Mouse (Mus musculus) forebrain, embryonic 13.5 days (tissue): ENCODE measurements around the gene Lce1f. TPM values are rescaled to one million over a fixed set of nuclear protein-coding genes. Genes with fewer than 3 reads are reported as not detected.
"Not testable (repeated sequence)": the region's sequence is repeated elsewhere in the genome, so short reads cannot be mapped to it uniquely, and the experiment has no call there.

Experiments
- ATAC-seq: fragments of 200-750 bp; cut with Nextera tagmentation; 2 replicates; pipeline ENCODE4 v1.8.0; 2017
- H3K27ac ChIP-seq: fragments of 300-500 bp; sonication (generic); 2 replicates; pipeline ENCODE4 v1.5.1; 2015; ENCODE audit warnings: inconsistent platforms, mild to moderate bottlenecking, moderate library complexity
- H3K27me3 ChIP-seq: fragments of 300-500 bp; sonication (generic); 2 replicates; pipeline ENCODE4 v1.6.1; 2015; ENCODE audit warnings: mild to moderate bottlenecking, inconsistent platforms
- H3K36me3 ChIP-seq: fragments of 300-500 bp; sonication (generic); 2 replicates; pipeline ENCODE4 v1.6.1; 2015; ENCODE audit warnings: mild to moderate bottlenecking, inconsistent platforms; ENCODE audit not compliant: poor library complexity, severe bottlenecking
- H3K4me1 ChIP-seq: fragments of 300-500 bp; sonication (generic); 2 replicates; pipeline ENCODE4 v1.6.1; 2015; ENCODE audit warnings: inconsistent platforms
- H3K4me2 ChIP-seq: fragments of 300-500 bp; sonication (generic); 2 replicates; pipeline ENCODE4 v1.6.1; 2015; ENCODE audit warnings: inconsistent platforms, mild to moderate bottlenecking, moderate library complexity
- H3K4me3 ChIP-seq: fragments of 300-500 bp; sonication (generic); 2 replicates; pipeline ENCODE4 v1.5.1; 2015; ENCODE audit warnings: mild to moderate bottlenecking, inconsistent platforms
- H3K9ac ChIP-seq: fragments of 300-500 bp; sonication (generic); 2 replicates; pipeline ENCODE4 v1.6.1; 2015; ENCODE audit warnings: mild to moderate bottlenecking, inconsistent platforms
- H3K9me3 ChIP-seq: fragments of 300-500 bp; sonication (generic); replicated peaks from 2 replicates; pipeline ENCODE4 v1.6.1; 2016; ENCODE audit warnings: inconsistent platforms
- WGBS: fragments of 180-500 bp; shearing (Covaris S2); methylation state at CpG from one replicate; pipeline ENCODE4 v1.1.7; 2015; 5-methylcytosine and 5-hydroxymethylcytosine counted together
- polyA plus RNA-seq: library from polyadenylated mRNA; unstranded; fragments of >200 nt; fragmentation: Nextera tagmentation; extraction: Ambion mirVana; gene quantifications from 2 replicates; pipeline ENCODE4 v1.2.1, GENCODE M21; 2015

Gene Lce1f
- polyA plus RNA-seq = not detected in 2 replicates

DNA sequence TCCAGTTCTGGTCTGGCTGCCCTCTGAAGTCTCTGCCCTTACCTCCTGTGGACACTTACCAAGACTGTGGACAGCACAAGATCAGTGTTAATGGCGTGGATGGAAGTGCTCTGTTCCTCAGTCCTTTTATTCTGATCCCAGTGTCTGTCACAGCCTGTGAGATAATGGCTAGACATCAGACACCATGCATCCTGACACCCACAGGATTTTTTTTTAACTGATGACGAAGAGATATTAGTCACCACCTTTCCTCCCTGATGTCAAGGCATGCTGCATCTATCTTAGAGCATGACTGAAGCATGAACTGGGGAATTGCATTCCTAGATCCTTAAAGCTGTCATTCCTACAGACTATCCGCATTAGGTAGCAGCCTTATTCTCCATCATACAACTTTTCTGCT lies at the start of gene Lce1f:
Lce1f (minus strand) TSS at position 101 of the 400 bp plus-strand sequence.
- H3K9ac ChIP-seq = no peak within 1 kb of the TSS
- H3K9me3 ChIP-seq = no peaks in the 10 kb centered on the region
- no peaks in the 10 kb centered on the region for H3K36me3 ChIP-seq
- no peaks in the 10 kb centered on the region for H3K27me3 ChIP-seq
- H3K4me1 ChIP-seq = no peaks in the 10 kb centered on the region
- no peak within 1 kb of the TSS for H3K4me2 ChIP-seq
- H3K4me3 ChIP-seq = no peak within 1 kb of the TSS
- H3K27ac ChIP-seq = no peak within 1 kb of the TSS
- 80% methylated on average over 3 of the region's 3 CpGs for WGBS
- no peak for ATAC-seq

DNA sequence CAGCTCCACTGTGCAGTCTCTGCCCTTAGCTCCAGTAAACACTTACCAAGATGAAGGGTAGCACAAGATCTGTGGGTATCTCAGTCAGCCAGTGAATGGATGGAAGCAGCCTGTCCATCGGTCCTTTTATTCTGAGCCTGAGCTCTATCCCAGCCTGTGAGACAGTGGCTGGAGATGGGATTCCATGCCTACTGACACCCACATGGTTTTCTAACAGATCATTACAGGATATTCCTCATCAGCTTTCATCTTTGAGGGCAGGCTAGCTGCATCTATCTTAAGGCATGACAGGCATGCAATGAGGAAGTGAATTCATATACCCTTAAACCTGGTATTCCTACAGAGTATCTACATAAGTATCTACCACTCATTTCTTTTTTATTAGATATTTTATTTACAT lies 44.8 kb upstream of the Lce1f start, which contains the start of gene Lce1h:
Lce1h (minus strand) TSS at position 101 of the 400 bp plus-strand sequence.
- H3K9ac ChIP-seq = no peak within 1 kb of the TSS
- no peak for ATAC-seq
- H3K9me3 ChIP-seq = no peaks in the 10 kb centered on the region
- WGBS = 96% methylated on average over 1 of the region's 1 CpGs
- no peaks in the 10 kb centered on the region for H3K4me1 ChIP-seq
- no peaks in the 10 kb centered on the region for H3K36me3 ChIP-seq
- H3K27ac ChIP-seq = no peak within 1 kb of the TSS
- H3K4me3 ChIP-seq = no peak within 1 kb of the TSS
- H3K27me3 ChIP-seq = no peaks in the 10 kb centered on the region
- H3K4me2 ChIP-seq = no peak within 1 kb of the TSS

DNA sequence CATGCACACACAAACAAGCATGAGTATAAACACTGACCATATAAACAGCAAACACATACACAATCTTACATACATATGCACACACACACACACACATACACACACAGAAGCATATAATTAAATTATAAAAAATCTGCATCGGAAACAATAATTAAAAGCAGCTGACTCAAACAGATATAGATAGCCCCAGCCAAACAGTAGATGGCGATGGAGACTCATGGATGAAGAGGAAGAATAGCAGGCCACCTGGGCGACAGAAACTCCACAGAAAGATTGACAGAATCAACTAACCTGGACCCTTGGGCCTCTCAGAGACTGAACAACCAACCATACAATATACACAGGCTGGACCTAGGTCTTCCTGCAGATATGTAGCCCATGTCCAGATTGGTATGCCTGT lies 33.0 kb upstream of the Lce1f start:
- 54% methylated on average over 3 of the region's 3 CpGs for WGBS
- Histone ChIP-seq H3K27me3 (no peaks in the 10 kb centered on the region), H3K4me1 (no peaks in the 10 kb centered on the region), H3K36me3 (no peaks in the 10 kb centered on the region), H3K9me3 (no peaks in the 10 kb centered on the region), H3K4me3 (no peak overlapping the region), H3K27ac (no peak overlapping the region), H3K9ac (no peak overlapping the region), H3K4me2 (no peak overlapping the region)
- ATAC-seq = no peak

DNA sequence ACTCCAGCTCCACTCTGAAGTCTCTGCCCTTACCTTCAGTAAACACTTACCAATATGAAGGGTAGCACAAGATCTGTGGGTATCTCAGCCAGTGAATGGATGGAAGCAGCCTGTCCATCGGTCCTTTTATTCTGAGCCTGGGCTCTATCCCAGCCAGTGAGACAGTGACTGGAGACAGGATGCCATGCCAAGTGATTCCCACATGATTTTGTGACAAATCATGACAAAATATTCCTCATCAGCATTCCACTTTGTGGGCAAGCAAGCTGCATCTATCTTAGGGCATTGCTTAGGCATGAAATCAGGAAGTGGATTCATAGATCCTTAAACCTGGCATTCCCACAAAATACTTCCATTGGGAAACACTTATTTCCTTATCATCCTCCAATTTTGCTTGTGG lies 32.1 kb upstream of the Lce1f start, which contains the start of gene Lce1g:
Lce1g (minus strand) TSS at position 101 of the 400 bp plus-strand sequence.
- no peak within 1 kb of the TSS for H3K9ac ChIP-seq
- no peak for ATAC-seq
- no peak within 1 kb of the TSS for H3K27ac ChIP-seq
- no peak within 1 kb of the TSS for H3K4me2 ChIP-seq
- H3K4me1 ChIP-seq = no peaks in the 10 kb centered on the region
- H3K27me3 ChIP-seq = no peaks in the 10 kb centered on the region
- H3K36me3 ChIP-seq = no peaks in the 10 kb centered on the region
- 94% methylated on average over 1 of the region's 1 CpGs for WGBS
- no peak within 1 kb of the TSS for H3K4me3 ChIP-seq
- H3K9me3 ChIP-seq = no peaks in the 10 kb centered on the region

DNA sequence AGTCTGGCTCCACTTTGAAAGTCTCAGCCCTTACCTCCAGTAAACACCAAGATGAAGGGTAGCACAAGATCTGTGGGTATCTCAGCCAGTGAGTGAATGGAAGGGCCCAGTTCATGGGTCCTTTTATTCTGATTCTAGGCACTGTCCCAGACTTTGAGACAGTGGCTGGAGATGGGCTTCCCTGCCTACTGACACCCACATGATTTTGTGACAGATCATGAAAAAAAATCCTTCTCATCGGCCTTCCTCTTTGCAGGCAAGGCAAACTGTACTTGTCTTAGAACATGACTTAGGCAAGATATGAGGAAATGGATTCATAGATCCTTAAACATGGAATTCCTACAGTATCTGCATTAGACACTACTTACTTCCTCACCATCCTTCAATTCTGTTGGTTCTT lies 18.8 kb upstream of the Lce1f start, which contains the start of gene Gm38119:
Gm38119 (minus strand) TSS at position 101 of the 400 bp plus-strand sequence.
- no peak for ATAC-seq
- Histone ChIP-seq H3K4me3 (no peak within 1 kb of the TSS), H3K9ac (no peak within 1 kb of the TSS), H3K36me3 (no peaks in the 10 kb centered on the region), H3K4me1 (no peaks in the 10 kb centered on the region), H3K27me3 (no peaks in the 10 kb centered on the region), H3K27ac (no peak within 1 kb of the TSS), H3K9me3 (no peaks in the 10 kb centered on the region), H3K4me2 (no peak within 1 kb of the TSS)
- WGBS = 74% methylated on average over 1 of the region's 1 CpGs

DNA sequence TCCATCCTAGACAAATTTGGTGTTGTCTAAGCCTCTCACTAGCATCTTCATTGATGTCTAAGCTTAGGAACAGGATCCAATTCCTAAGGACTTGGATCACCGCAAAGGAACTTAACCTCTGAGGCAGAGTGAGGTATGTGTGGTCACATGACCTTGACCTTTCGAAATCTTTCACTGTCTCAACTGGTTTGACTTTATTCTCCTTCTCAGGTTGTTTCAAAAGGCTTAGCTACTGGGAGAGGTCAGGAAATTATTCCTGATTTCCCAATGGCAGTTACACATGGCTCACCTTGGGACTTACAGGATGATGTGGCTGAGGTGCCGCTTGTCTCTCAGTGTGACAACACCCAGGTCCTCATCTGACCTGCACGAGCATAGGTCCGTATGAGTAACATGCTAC lies 2.5 kb upstream of the Lce1f start:
- WGBS = 88% methylated on average over 5 of the region's 5 CpGs

DNA sequence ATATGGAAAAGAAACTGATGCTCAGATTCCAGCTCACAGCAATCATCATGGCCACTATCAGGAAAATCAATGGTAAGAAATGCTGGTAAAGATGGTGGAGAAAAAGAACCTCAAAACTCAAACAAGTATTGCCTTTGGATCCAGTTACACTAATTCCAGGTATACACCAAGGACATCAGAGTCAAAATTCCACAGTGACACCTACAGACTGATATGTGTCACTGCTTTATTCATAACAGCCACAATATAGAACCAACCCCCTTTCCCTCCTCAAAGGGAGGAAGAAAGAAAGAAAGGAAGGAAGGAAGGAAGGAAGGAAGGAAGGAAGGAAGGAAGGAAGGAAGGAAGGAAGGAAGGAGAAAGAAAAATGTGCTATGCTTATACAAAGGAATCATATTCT lies 5.0 kb downstream of the Lce1f start:
- Histone ChIP-seq H3K9ac (no peak overlapping the region), H3K9me3 (no peaks in the 10 kb centered on the region), H3K4me3 (no peak overlapping the region), H3K36me3 (no peaks in the 10 kb centered on the region), H3K4me1 (no peaks in the 10 kb centered on the region), H3K27me3 (no peaks in the 10 kb centered on the region), H3K4me2 (no peak overlapping the region), H3K27ac (no peak overlapping the region)
- ATAC-seq = no peak

More for the DNA sequence above, 2.5 kb upstream of the Lce1f start:
- Histone ChIP-seq H3K27ac (no peak overlapping the region), H3K9me3 (no peaks in the 10 kb centered on the region), H3K4me3 (no peak overlapping the region), H3K4me1 (no peaks in the 10 kb centered on the region), H3K9ac (no peak overlapping the region), H3K36me3 (no peaks in the 10 kb centered on the region), H3K27me3 (no peaks in the 10 kb centered on the region), H3K4me2 (no peak overlapping the region)
- ATAC-seq = no peak

DNA sequence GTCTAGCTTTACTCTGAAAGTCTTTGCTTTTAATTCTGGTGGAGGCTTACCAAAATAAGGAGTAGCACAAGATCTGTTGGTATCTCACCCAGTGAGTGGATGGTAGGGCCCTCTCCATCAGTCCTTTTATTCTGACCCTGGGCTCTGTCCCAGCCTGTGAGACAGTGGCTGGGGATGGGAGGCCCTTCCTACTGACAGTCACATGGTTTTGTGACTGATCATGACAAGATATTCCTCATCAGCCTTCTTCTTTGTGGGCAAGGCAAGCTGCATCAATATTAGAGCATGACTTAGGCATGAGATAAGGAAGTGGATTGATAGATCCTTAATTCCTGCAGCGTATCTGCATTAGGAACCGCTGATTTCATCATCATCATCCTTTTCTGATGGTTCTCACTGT lies 11.2 kb downstream of the Lce1f start, which contains the start of gene Lce1e:
Lce1e (minus strand) TSS at position 101 of the 400 bp plus-strand sequence.
- H3K36me3 ChIP-seq = no peaks in the 10 kb centered on the region
- H3K4me2 ChIP-seq = no peak within 1 kb of the TSS
- no peak within 1 kb of the TSS for H3K4me3 ChIP-seq
- no peak for ATAC-seq
- H3K9ac ChIP-seq = no peak within 1 kb of the TSS
- no peak within 1 kb of the TSS for H3K27ac ChIP-seq
- H3K9me3 ChIP-seq = no peaks in the 10 kb centered on the region
- H3K4me1 ChIP-seq = no peaks in the 10 kb centered on the region
- no peaks in the 10 kb centered on the region for H3K27me3 ChIP-seq
- WGBS = 92% methylated on average over 2 of the region's 2 CpGs

DNA sequence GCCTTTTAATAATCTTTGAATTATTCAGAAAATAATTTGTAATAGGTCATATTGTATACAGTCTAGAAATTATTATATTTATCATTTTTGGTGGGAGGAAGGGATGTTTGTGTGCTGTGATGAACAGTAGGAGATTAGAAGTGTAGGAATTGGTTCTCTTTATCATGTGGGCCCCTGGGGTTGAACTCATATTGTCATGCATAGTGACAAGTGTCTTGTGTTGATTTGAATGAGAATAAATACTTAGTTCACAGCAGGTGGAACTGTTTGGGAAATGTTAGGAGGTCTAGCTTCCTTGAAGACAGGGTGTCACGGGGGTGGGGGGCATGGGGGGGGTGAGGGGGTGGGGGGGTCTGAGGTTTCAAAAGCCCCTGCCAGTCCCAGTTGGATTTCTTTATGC lies 25.5 kb downstream of the Lce1f start:
- no peak overlapping the region for H3K4me3 ChIP-seq
- no peaks in the 10 kb centered on the region for H3K27me3 ChIP-seq
- no peak overlapping the region for H3K9ac ChIP-seq
- H3K4me2 ChIP-seq = no peak overlapping the region
- WGBS = 9% methylated on average over 1 of the region's 1 CpGs
- no peak overlapping the region for H3K27ac ChIP-seq
- no peaks in the 10 kb centered on the region for H3K4me1 ChIP-seq
- H3K36me3 ChIP-seq = no peaks in the 10 kb centered on the region
- H3K9me3 ChIP-seq = no peaks in the 10 kb centered on the region
- no peak for ATAC-seq

DNA sequence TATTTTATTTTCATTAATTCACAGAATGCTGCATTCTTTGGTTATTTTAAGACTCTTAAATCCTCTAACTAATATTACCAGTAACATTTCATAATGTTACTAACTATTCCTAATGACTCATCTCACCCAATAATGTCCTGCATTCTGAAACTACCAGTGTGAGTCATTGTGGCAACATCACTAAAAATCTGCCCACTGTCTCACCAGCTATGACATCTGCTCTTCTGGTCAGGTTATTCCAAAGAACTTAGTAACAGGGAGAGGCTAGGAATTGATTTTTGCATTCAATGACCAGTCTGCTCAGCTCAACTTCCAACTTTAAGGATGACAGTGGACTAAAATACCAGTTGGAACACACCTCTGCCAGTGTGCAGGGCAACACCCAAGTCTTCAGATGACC lies 28.5 kb downstream of the Lce1f start:
- Histone ChIP-seq H3K27me3 (no peaks in the 10 kb centered on the region), H3K4me1 (no peaks in the 10 kb centered on the region), H3K4me2 (no peak overlapping the region), H3K9me3 (no peaks in the 10 kb centered on the region), H3K9ac (no peak overlapping the region), H3K4me3 (no peak overlapping the region), H3K36me3 (no peaks in the 10 kb centered on the region), H3K27ac (no peak overlapping the region)
- ATAC-seq = no peak

DNA sequence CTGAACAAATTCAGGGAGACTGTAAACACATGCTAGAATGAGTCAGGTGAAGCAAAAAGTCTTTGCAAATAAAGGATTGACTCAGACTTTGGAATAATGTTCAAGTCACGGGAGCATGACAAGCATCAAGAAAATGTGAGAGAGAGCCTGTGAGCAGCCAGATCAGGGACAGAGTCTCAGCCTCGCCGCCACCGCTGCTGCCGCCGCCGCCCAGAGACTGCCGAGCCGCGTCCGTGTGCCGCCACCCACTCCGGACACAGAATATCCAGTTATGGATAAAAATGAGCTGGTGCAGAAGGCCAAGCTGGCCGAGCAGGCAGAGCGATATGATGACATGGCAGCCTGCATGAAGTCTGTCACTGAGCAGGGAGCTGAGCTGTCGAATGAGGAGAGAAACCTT lies 31.0 kb downstream of the Lce1f start:
- not testable (repeated sequence) for H3K4me1 ChIP-seq, ATAC-seq, H3K9ac ChIP-seq, H3K36me3 ChIP-seq, H3K9me3 ChIP-seq, H3K4me3 ChIP-seq, H3K4me2 ChIP-seq, H3K27me3 ChIP-seq, H3K27ac ChIP-seq
- WGBS = 88% methylated on average over 16 of the region's 16 CpGs

DNA sequence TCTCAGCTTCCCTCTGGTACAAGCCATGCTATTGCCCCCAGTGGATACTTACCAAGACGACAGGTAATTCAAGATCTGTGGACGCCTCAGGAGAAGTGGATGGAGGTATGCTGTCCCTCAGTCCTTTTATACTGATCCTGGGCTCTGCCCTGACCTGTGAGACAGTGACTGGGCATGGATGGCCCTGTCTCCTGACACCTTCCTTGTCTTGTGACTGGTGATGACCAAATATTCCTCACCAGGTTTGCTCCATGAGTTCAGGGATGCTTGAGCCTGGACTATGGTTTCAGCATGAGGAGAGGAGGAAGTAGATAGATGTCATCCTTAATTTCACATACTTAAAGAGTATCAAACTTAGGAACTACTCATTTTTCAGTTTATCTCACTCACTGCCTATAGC lies 33.0 kb downstream of the Lce1f start, which contains the start of gene Lce1d:
Lce1d (minus strand) TSS at position 101 of the 400 bp plus-strand sequence.
- no peak within 1 kb of the TSS for H3K27ac ChIP-seq
- ATAC-seq = no peak
- H3K4me2 ChIP-seq = no peak within 1 kb of the TSS
- H3K36me3 ChIP-seq = no peaks in the 10 kb centered on the region
- H3K9me3 ChIP-seq = no peaks in the 10 kb centered on the region
- H3K4me1 ChIP-seq = no peaks in the 10 kb centered on the region
- no peaks in the 10 kb centered on the region for H3K27me3 ChIP-seq
- no peak within 1 kb of the TSS for H3K9ac ChIP-seq
- H3K4me3 ChIP-seq = no peak within 1 kb of the TSS
- 72% methylated on average over 2 of the region's 2 CpGs for WGBS

DNA sequence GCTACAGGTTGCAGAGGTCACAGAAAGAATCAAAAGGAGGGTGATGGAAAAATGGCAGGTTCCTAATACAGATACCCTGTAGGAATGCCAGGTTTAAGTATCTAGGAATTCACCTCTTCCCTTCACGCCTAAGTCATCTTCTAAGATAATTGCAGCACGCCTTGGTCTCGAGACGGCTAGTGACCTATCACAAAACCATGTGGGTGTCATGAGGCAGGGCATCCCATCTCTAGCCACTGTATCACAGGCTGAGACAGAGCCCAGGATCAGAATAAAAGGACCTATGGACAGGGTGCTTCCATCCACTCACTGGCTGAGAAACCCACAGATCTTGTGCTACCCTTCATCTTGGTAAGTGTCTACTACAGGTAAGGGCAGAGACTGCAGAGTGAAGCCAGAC lies 41.2 kb downstream of the Lce1f start, which contains the start of gene Lce1c:
Lce1c (plus strand) TSS at position 301 of the 400 bp plus-strand sequence.
- H3K9me3 ChIP-seq = no peaks in the 10 kb centered on the region
- no peak within 1 kb of the TSS for H3K27ac ChIP-seq
- H3K36me3 ChIP-seq = no peaks in the 10 kb centered on the region
- ATAC-seq = no peak
- no peak within 1 kb of the TSS for H3K4me2 ChIP-seq
- no peaks in the 10 kb centered on the region for H3K27me3 ChIP-seq
- no peaks in the 10 kb centered on the region for H3K4me1 ChIP-seq
- H3K4me3 ChIP-seq = no peak within 1 kb of the TSS
- 93% methylated on average over 4 of the region's 4 CpGs for WGBS
- H3K9ac ChIP-seq = no peak within 1 kb of the TSS
